Mouse (Mus musculus): ENCODE data around the gene Sfswap. TPM values are rescaled to one million over a fixed set of nuclear protein-coding genes. Genes with fewer than 3 reads are reported as not detected.
A peak's percentile ranks its signal among the peaks of the same experiment; 100 is the strongest.

Sfswap gene
- total RNA-seq, 2 experiments from 2014 or later, result 102 to 119 TPM

DNA sequence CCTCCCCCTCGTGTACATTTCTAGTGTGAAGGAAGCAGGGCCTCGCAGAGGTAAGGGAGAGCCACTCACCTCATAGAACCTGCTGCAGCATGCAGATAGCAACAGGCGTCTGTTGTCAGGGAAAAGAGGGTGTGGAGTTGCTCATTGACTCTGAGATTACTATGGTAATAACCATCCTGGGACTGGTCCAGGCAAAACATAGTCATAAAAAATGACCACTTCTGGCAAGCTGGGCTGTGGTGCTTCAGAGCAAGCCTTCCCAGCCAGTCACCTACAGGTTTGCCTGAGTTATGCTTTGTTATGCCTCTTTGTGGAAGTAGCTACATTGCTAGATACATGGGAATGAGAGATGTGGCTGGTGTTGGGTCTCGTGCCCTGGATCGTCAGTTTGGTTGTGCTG is 26.1 kb downstream of the Sfswap start:
- no peak for DNase-seq (ENCODE audit: low spot score in 2 of 2)

DNA sequence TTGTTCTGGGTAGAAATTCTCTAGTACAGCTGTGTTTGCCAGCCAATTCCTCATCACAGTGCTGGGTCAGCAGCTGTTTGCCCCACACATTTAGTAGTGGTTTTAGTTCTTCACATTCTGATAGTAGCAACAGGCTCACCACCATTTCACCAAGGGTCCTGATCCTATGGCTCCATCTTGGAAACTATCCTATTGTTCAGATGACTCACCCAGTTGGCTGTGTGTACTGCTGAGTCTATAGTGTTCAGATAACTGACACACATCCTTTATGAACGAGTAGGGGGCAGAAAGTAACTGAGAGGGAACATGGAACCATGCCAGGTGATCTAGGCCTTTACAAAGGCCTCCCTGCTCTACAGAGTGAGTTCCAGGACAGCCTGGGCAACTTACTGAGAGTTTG is 28.6 kb downstream of the Sfswap start:
- DNase-seq (ENCODE audit: low spot score in 2 of 2), result no peak

DNA sequence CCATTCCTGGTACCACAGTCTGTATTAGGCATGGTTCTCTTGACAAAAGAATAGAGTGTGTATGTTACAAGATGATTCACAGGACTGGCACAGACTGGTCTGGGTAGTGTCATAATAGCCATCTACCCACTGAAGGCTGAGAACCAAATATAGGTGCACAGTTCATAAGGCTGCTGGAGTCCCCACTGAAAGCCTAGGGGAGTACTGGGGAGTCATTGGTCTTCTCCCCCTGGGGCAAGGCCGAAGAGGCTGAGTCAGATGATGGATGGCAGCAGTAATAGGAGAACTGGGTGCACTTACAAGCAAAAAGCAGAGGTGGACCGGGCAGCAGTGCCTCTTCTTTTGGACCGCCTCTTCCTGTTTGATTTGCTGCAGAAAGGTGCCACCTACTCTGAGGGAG is 32.7 kb downstream of the Sfswap start:
- DNase-seq (ENCODE audit: low spot score in 2 of 2), result no peak

DNA sequence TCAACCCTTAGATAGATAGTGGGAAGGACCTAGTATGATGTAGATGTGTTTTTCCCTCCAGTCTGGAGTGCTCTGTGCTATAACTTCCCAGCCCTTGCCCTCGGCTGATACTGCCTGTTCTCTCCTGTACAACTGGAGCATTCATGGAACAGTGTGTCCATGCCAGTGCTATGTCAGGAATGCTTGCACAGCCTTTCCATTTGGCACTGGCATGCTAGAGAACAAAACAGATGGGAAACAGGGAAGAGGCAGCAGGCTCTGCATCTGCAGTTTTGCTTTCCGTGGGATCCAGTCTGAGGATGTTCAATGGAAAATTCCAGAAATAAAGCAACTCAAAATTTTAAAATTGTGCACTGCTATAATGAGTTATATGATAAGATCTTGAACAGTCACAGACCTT is 33.5 kb downstream of the Sfswap start:
- peak; percentile 82 to 94 for DNase-seq (ENCODE audit: low spot score in 2 of 2)

DNA sequence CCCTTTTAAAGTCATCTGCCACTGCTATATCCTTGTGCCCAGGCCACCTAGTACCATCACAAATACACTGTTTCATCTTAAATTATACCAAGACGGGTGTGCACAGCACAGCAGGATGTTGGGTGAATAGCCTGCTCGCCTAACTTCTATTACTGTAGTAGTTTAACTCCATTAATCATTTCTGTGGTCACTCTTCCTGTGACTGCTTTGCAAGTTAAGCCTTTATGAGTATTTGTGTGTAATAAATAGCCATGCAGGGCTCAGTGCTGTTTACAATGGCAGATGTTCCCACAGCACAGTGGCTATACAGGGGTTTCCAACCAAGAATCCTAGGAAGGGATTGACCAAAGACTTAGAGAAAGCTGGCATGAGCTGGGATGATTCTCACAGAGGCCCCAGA is 34.0 kb downstream of the Sfswap start:
- DNase-seq (ENCODE audit: low spot score in 2 of 2), result no peak

DNA sequence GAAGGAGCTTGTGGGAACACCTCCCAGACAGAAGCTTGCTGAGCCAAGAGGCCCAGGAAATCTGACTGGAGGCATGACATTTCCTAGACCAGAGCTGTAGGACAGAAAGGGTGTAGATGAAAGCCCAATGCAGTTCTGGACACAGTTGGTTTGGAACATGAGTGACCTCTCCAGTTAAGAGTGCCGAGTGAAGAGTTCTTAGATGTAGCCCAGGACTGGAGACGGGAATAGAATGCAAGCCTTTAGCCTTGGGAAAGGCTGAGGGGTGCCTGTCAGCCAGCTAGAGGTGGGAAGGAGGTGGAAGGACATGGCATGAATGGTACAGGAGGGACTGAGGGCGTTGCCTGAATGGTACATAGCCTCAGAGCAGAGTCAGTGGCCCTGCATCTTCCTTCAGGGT is 34.4 kb downstream of the Sfswap start:
- no peak for DNase-seq (ENCODE audit: low spot score in 2 of 2)

DNA sequence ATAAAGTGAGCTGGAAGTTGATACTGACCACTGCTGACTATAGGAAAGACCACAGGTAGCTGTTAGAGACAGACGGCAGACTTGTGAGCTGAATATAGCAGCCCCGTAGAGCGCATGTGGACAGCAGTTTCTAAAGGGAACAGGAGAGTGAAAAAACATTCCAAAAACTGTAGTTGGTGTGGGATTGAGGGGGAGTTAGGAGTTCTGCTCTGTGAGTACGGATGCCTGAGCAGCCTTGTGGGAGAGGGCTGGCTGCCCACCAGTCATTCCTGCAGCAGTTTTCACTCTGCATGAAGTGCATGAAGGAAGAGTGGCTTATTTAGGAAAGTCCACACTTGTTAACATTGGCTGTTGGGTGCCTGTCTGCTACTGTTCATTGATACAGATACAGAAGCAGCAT is 37.8 kb downstream of the Sfswap start:
- DNase-seq (ENCODE audit: low spot score in 2 of 2), result peak in 1 of 2 experiments; percentile 60

DNA sequence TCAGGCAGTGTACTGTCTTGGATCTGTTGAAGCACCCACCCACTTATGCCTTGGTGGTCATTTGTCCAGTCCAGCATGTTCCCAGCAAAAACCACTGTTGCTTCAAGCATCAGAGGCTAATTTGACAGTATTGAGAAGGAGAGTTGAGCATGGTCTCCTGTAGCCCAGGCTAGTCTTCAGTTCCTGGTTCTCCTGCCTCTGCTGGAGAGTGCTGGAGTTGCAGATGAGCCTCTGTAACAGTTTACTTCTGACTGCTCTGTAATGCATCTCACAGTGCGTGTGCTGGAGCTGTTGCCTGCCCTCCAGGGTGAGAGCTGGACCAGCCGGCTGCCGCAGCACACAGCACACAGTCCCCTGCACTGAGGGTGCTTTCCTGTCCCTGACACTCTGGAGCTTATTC is 41.2 kb downstream of the Sfswap start:
- no peak for DNase-seq (ENCODE audit: low spot score in 2 of 2)

DNA sequence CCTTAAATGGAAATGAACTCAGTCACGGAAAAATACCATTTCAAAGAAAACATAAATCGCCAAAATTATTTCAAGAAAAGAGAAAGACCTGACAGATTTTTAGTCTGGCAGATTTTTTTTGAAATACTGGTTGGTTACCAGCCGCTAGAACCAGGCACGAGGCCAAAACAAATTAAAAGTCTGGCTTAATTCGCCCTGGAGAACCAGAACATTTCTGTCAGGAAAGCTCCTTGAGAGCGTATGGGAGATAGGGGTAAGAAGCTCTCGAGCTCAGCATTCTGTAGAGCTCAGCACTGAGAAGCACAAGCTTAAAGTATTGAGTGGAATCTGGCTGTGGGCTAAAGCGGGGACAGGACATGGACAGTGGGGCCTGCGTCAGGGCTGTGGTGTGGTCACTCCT is 44.8 kb downstream of the Sfswap start:
- peak; percentile 65 to 81 for DNase-seq (ENCODE audit: low spot score in 2 of 2)

DNA sequence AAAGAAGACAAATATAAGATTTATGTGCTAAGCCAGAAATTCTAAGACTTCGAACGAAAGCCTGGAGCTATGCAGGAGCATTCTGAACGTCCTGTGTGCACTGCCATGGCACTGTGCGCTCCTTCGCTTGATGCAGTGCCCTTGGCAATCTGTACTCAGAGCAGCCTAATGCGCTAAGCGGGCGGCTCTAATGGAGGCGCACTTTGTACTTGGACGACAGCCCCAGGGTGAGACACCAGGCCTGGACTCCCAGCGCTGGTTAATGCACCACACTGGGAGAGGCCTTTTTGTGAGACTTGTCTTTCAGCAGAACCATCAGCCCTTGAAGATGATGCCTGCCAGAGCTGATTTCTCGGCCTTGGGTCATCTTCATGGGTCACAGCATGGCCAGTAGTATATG is 48.7 kb downstream of the Sfswap start:
- DNase-seq (ENCODE audit: low spot score in 2 of 2), result no peak

DNA sequence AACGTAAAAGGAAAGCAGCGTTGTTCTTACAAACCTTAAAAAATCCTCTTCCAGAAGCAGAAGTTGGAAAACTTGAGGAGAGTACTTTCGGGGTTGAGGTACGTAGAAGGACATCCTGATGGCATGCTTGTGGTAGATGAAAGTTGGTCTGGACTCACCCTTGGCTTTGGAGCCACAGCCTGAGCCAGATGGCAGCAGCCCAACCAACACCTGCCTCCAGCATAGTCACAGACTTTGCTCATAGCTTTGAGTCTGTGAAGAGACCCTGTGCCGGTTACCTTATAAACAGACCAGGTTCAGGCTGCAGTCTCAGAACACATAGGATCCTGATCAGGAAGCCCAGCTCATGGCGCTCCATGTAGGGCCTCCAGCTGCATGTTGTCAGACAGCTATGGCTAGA is 49.8 kb downstream of the Sfswap start:
- no peak for DNase-seq (ENCODE audit: low spot score in 2 of 2)

DNA sequence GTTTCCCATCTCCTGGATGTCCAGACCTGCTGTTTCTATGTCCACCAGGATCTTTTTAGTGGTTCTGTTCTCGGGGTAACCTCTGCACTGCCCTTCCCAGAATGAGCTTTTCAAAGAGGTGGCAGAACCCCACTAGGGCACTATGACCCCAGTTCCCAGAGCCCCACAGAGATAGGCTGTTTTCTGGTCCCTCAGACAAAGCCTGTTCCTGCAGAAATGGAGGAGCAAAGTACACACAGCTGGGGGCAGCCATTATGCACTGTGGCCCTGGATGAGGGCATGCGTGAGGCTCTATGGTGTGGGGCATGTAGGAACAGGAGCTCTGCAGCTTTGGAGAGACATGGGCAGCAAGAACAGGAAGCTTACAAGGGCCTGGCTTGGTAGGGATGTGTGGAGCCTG is 51.0 kb downstream of the Sfswap start:
- no peak for DNase-seq (ENCODE audit: low spot score in 2 of 2)

DNA sequence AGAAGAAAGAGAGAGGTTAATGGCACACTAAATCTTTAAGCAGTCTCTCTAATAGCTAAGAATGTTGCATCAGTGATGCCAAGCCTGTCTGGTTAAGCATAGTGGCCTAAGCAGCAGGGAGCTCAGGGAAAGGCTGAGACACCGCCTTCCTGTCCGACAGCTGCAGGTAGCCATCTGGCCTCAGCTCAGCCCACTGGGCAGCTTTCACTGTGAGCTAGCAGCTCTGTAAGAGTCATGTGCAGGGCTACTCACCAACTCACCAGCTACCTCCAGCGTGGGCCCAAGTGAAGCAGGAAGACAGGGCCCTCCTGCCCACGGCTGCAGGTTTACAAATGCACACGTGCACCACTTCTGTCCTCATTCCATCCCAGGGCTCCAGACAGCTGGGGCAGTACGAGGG is 52.6 kb downstream of the Sfswap start:
- DNase-seq (ENCODE audit: low spot score in 2 of 2), result no peak

DNA sequence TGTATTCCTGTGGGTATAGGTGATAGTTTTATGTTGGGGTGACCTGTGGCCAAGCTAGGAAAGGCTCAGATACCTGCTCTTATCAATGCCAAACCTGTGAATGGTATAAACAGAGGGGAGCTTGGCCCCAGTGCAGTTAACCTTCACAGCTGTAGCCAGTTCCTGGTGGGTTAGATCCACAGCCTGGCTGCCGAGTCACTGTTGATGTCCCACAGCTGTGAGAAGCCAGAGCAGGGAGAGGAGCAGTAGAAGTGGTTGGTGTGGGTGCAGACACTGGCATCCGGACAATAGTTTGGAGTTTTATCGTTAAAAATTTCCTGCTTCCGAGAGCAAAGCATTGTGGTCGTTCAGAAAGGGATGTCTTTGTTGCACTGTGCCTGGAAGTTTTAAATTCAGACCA is 57.6 kb downstream of the Sfswap start:
- DNase-seq (ENCODE audit: low spot score in 2 of 2), result no peak

DNA sequence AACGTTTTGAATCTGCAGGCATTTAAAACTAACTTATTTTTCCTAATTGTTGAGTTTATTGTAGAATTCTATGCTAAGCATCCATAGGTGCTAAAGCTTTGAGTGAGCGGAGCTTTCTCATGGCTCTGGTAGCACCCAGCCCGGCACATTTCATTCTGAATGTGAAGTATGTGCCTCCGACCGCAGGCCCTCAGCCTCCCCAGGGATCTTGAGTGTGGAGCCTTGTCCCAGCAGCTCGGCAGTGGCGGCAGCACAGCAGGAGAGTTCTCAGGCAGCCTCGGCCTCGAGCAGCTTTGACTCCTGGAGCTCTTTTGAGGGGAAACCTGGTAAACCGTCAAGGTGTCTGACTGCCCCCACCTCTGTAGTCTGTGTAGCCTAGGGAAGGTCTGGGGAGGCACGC is 58.3 kb downstream of the Sfswap start:
- no peak for DNase-seq (ENCODE audit: low spot score in 2 of 2)

DNA sequence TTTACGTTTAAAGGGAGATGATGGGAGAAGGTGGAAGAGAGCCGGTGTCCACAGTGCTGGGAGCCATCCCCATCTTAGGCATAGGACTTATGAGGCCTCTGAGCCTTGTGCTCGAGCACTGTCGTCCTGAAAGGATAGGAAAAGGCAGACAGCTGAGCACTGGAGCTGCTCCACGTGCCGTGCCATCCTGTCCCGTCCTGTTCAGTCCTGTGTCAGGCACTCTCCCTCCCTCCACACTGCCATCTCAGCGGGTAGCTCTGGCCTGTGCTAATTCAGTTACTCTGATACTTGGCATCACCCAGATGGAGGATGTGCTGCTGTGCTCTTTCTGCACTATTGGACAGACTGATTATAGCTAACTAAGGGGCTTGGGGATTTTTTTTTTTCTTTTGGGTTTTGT is 61.3 kb downstream of the Sfswap start:
- DNase-seq (ENCODE audit: low spot score in 2 of 2), result no peak

DNA sequence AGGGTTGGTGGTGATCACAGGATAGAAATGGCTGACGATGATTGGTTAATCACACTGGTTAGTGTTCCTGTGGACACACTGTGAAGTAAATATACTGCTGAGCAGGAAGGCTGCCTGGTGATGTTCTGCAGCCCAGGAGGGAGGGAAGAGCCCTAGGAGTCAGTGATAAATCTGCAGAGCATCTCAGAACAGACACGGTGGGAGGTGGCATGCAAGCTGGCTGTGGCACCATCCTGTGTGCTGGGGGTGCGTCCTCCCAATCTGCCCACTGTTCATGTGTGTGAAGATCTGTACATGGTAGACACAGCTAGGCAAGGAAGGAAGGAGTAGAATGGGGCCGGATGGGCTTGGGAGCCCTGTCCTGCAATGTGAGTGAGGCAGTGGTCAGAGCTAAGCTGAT is 67.6 kb downstream of the Sfswap start:
- DNase-seq (ENCODE audit: low spot score in 2 of 2), result peak in 1 of 2 experiments; percentile 60

DNA sequence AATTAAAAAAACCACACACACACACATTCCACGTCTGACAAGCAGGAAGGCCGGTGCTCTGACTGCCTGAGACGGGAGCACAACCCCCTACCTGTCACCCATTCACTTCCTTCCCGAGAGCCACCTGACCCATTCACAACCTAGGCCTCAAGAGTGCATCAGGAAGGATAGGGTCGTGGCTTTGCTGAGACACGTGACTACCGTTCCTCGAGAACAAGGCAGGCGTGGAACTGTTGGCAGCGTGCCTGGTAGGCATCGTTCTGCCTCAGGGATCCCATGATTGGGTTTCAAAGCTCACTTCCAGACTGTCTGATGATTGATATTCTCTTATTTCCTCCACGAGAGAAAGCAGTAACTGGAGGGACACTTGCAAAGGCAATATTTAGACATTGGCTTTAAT is 77.2 kb downstream of the Sfswap start:
- no peak for DNase-seq (ENCODE audit: low spot score in 2 of 2)

DNA sequence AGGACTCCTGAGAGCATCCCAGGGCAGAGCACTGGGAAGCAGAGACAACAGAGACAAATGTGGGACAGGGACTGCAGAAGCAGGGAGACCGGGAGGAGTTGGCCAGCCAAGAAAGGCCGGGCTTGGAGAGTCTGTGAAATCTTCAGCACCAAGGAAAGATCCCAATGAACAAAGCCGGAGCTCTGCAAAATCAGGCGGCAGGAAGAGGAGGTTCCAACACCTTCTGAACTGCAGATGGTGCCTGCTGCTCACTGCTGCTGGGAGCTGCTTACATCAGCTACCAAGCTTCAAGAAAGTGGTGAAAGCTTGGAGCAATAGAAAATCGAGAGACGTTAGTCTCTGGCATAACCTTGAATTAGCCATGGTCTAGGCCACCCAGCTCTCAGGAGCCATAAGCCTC is 79.0 kb downstream of the Sfswap start:
- DNase-seq (ENCODE audit: low spot score in 2 of 2), result peak in 1 of 2 experiments; percentile 52

DNA sequence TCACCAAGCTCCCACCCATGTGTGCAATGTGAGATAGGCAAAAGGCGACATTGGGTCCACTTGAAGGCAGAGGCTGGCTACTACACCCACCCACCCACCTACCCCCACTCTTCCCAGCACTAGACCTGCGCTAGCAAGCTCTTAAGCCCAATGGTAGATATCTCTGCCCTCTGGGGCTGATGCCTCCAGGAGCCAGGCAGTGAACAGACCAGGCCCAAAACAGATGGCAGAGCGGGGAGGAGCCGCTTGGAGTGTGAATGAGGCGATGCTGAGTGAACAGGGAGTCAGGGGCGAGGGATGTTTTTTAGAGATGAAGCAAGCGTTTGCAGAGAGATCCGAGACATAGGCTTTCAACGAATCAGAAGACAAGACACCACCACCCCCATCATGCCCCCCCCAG is 79.6 kb downstream of the Sfswap start:
- DNase-seq (ENCODE audit: low spot score in 2 of 2), result peak in 1 of 2 experiments; percentile 69

DNA sequence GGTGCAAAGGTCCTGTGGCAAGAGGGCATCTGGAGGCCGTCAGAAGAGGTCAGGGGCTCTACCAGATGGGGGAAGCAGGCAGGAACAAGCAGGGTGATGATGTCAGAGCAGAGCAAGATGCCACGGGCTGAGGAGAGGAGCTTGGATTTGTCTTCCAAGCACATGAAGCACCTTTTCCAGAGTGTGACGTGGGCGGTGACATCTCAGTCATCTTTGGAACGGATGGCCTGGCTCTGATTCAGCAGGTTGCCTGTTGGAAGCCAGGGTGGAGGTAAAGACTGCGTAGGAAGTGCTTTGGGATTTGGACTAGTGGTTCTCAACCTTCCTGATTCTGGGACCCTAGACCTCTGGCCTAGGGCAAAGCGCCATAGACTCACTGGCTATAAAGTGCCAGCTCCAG is 80.0 kb downstream of the Sfswap start:
- DNase-seq (ENCODE audit: low spot score in 2 of 2), result peak in 1 of 2 experiments; percentile 38

DNA sequence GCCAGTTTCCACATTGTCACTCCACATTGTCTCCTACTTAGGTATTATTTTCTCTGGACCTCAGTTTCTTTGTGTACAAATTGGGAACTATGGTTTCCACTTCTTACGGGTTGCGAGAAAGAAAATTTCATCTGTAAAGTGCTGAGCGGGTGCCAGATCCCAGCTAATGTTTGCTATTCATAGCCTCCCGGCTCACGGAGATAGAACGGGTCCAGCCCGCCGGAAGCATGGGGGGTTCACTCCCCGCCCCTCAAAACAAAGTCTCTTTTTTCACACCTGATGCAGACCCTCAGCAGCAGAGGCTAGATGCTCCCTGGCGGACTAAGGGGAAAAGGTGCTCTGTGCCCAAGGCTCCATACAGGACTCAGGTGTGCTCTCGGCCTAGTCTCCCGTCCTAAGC is 82.3 kb downstream of the Sfswap start:
- no peak for DNase-seq (ENCODE audit: low spot score in 2 of 2)

DNA sequence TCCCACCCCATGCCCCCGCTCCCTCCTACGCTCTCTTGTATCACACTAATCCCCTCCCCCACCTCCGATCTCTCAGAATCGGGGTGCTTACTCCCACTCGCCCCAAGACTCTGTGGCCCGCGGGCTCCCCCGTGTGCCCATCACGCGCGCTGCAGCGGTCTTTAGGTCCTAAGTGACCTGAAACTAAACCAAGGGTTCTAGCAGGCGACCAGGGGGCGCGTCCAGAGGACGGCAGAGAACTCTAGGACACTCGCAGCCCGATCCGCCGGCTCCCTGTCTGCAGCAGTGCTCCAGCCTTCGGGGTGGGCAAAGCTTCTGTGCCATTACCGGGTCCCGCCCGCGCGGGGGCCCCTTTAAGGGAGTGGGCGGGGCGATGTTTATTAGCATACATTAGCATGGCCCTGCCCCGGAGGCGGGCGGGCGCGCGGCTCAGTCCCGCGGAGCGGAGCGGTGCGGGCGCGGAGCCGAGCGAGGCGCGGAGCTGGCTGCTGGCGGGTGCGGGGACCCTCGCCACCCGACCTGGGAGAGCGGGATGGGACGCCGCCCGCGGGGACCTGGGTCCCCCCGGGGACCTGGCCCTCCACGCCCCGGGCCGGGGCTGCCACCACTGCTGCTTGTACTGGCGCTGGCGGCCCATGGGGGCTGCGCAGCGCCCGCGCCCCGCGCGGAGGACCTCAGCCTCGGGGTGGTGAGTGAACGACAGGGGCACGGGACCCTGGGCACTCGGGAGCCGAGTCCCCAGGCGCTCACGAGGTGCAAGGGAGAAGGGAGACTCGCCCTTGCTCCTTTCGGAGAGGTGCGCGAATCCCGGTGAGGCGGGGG is 83.0 kb downstream of the Sfswap start, which contains the start of gene Mmp17:
Gene Mmp17, plus strand, starts transcription at position 409 of the 822 bp plus-strand sequence.
- DNase-seq (ENCODE audit: low spot score in 2 of 2), result peak; percentile 87 to 95

Measured in layer of hippocampus, adult 18-20 months (tissue).